Mouse (Mus musculus) intestine, embryonic 16.5 days (tissue): Measurements from ENCODE around the gene Grin2b. TPM values are rescaled to one million over a fixed set of nuclear protein-coding genes. Genes with fewer than 3 reads are reported as not detected.

Source experiments
- ATAC-seq: fragments of 200-750 bp; cut with Nextera tagmentation; 2 replicates; pipeline ENCODE4 v1.8.0; 2017; ENCODE audit warnings: moderate TSS enrichment, moderate library complexity
- H3K27ac ChIP-seq: fragments of 300-500 bp; sonication (generic); 2 replicates; pipeline ENCODE4 v1.5.1; 2014; ENCODE audit warnings: mild to moderate bottlenecking, low read length
- H3K27me3 ChIP-seq: fragments of 300-500 bp; sonication (generic); replicated peaks from 2 replicates; pipeline ENCODE4 v1.6.1; 2014; ENCODE audit warnings: low read length, control low read depth, mixed read lengths; ENCODE audit not compliant: control insufficient read depth, insufficient read depth
- H3K36me3 ChIP-seq: fragments of 300-500 bp; sonication (generic); 2 replicates; pipeline ENCODE4 v1.6.1; 2014; ENCODE audit warnings: low read length, control low read depth; ENCODE audit not compliant: control insufficient read depth, insufficient read depth
- H3K4me1 ChIP-seq: fragments of 300-500 bp; sonication (generic); 2 replicates; pipeline ENCODE4 v1.6.1; 2014; ENCODE audit warnings: low read length, control low read depth, mixed read lengths; ENCODE audit not compliant: control insufficient read depth, insufficient read depth
- H3K4me2 ChIP-seq: fragments of 300-500 bp; sonication (generic); 2 replicates; pipeline ENCODE4 v1.6.1; 2014; ENCODE audit warnings: low read depth, low read length, control low read depth
- H3K4me3 ChIP-seq: fragments of 300-500 bp; sonication (generic); 2 replicates; pipeline ENCODE4 v1.5.1; 2014; ENCODE audit warnings: mild to moderate bottlenecking, low read length
- H3K9ac ChIP-seq: fragments of 300-500 bp; sonication (generic); 2 replicates; pipeline ENCODE4 v1.6.1; 2014; ENCODE audit warnings: low read depth, low read length
- H3K9me3 ChIP-seq: fragments of 300-500 bp; sonication (generic); 2 replicates; pipeline ENCODE4 v1.6.1; 2016; ENCODE audit warnings: low read length, control low read depth; ENCODE audit not compliant: control insufficient read depth
- WGBS: fragments of 180-500 bp; shearing (Covaris S2); extraction: QIAGEN DNeasy Blood & Tissue Kit; methylation state at CpG from one replicate; pipeline ENCODE4 v1.1.7; 2014; 5-methylcytosine and 5-hydroxymethylcytosine counted together
- polyA plus RNA-seq: library from polyadenylated mRNA; unstranded; fragments of >200 nt; fragmentation: Nextera tagmentation; extraction: Ambion mirVana; gene quantifications from 2 replicates; pipeline ENCODE4 v1.2.1, GENCODE M21; 2015

Gene Grin2b
- polyA plus RNA-seq, 1 experiment from 2014 or later, result not detected

DNA sequence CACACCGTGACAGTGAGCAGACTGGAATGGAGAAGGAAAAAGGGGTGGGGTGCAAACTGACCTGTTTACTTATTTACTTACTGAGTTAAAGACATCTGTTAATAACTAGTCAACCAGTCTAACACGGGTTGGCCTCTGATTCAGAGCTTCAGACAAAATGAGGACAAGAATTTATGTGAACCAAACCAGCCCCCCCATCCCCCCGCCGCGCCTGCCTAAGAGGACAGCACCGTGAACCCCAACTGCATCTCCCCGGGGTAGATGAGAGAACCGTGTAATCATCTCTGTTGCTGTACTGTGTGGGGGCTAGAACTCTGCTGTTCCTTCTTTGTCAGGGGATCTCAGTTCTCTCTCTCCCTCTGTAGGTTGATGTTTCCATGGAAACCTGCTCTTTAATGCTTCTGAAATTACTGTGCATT lies 319.1 kb downstream of the Grin2b start:
- no peaks in the 10 kb centered on the region for H3K27me3 ChIP-seq
- no peaks in the 10 kb centered on the region for H3K36me3 ChIP-seq
- no peaks in the 10 kb centered on the region for H3K4me1 ChIP-seq
- H3K4me3 ChIP-seq, result no peak overlapping the region
- ATAC-seq, result no peak
- no peak overlapping the region for H3K4me2 ChIP-seq
- H3K9me3 ChIP-seq, result no peaks in the 10 kb centered on the region
- WGBS, result 70% methylated on average over 8 of the region's 8 CpGs
- H3K27ac ChIP-seq, result no peak overlapping the region
- no peak overlapping the region for H3K9ac ChIP-seq

GRCm38 (mm10) chr6:135843755-135844154 lies 329.6 kb downstream of the Grin2b start:
- H3K36me3 ChIP-seq, result no peaks in the 10 kb centered on the region
- WGBS, result 88% methylated on average over 3 of the region's 3 CpGs
- ATAC-seq, result no peak
- H3K4me2 ChIP-seq, result no peak overlapping the region
- H3K27me3 ChIP-seq, result no peaks in the 10 kb centered on the region
- no peak overlapping the region for H3K9ac ChIP-seq
- H3K27ac ChIP-seq, result no peak overlapping the region
- no peaks in the 10 kb centered on the region for H3K4me1 ChIP-seq
- no peaks in the 10 kb centered on the region for H3K9me3 ChIP-seq
- no peak overlapping the region for H3K4me3 ChIP-seq

DNA sequence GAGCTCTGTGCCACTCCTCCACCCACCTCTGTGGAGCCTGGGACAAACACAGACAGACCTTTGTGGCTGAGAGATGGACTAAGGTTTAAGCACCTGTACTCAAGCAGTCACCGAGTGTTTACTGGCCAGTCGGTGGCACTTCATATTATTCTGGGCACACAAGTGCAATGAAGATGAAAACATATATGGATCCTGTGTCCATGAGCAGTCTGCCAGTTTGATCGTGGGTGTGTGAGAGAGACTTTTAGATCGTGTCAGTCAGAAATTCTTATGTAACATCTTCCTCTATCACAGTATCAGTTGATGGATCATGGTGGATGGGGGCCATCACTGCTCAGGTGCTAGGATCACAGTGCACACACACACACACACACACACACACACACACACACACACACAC lies 337.0 kb downstream of the Grin2b start:
- no peak overlapping the region for H3K9ac ChIP-seq
- H3K27ac ChIP-seq, result no peak overlapping the region
- ATAC-seq, result no peak
- no peaks in the 10 kb centered on the region for H3K4me1 ChIP-seq
- 84% methylated on average over 4 of the region's 4 CpGs for WGBS
- no peaks in the 10 kb centered on the region for H3K27me3 ChIP-seq
- H3K36me3 ChIP-seq, result no peaks in the 10 kb centered on the region
- no peak overlapping the region for H3K4me2 ChIP-seq
- no peak overlapping the region for H3K4me3 ChIP-seq
- H3K9me3 ChIP-seq, result no peaks in the 10 kb centered on the region

GRCm38 (mm10) chr6:135833542-135833941 lies 339.8 kb downstream of the Grin2b start:
- Histone ChIP-seq H3K36me3 (no peaks in the 10 kb centered on the region), H3K9me3 (no peaks in the 10 kb centered on the region), H3K27ac (no peak overlapping the region), H3K4me2 (no peak overlapping the region), H3K4me1 (no peaks in the 10 kb centered on the region), H3K4me3 (no peak overlapping the region), H3K27me3 (no peaks in the 10 kb centered on the region), H3K9ac (no peak overlapping the region)
- WGBS, result 66% methylated on average over 5 of the region's 5 CpGs
- no peak for ATAC-seq

DNA sequence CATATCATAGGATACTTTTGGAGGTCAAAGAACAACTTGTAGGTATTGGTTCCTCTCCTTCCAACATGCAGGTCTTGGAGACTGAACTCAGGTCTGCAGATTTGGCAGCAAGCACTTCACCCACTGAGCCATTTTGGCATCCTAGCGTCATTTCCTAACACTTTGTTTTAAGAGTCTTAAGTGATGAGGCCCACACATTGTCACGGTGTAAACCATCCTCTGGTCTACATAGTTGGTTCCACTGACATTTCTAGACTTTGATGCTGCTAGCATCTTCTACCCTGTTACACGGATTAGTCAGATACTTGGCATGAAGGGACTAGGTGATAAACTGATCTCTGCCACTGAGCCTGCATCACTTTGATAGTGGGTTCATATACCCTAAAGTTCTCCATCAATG lies 341.3 kb downstream of the Grin2b start:
- Histone ChIP-seq H3K27me3 (no peaks in the 10 kb centered on the region), H3K9me3 (no peaks in the 10 kb centered on the region), H3K27ac (no peak overlapping the region), H3K9ac (no peak overlapping the region), H3K4me3 (no peak overlapping the region), H3K36me3 (no peaks in the 10 kb centered on the region), H3K4me2 (no peak overlapping the region), H3K4me1 (no peaks in the 10 kb centered on the region)
- WGBS, result 79% methylated on average over 3 of the region's 3 CpGs
- no peak for ATAC-seq

- WGBS, result 82% methylated on average over 1 of the region's 1 CpGs
- ATAC-seq, result no peak
- H3K27ac ChIP-seq, result no peak overlapping the region
Measured at GRCm38 (mm10) chr6:135831032-135831431, 342.3 kb downstream of the Grin2b start.

DNA sequence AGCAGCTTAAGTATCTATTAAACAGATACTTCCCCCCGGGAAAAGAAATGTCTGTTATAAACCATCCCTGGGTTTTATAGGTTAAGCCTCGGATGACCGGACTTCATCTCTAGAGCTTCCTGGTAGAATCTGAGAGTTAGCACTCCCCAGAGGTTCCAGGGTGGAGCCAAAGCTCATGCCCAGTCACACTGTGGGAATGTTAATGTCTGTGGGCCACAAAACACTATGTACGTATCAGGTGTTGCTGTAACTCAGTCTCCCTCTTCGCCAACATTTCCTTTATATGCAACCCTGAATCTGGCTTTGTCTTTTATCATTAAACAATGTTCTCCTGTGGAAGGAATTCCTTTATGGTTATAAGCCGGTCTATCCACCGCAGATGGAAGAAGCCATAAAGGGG lies 343.9 kb downstream of the Grin2b start:
- no peak overlapping the region for H3K27ac ChIP-seq
- H3K9ac ChIP-seq, result no peak overlapping the region
- no peak for ATAC-seq
- H3K4me3 ChIP-seq, result no peak overlapping the region
- H3K4me1 ChIP-seq, result no peaks in the 10 kb centered on the region
- 71% methylated on average over 7 of the region's 7 CpGs for WGBS
- H3K36me3 ChIP-seq, result no peaks in the 10 kb centered on the region
- H3K4me2 ChIP-seq, result no peak overlapping the region
- H3K9me3 ChIP-seq, result no peaks in the 10 kb centered on the region
- H3K27me3 ChIP-seq, result no peaks in the 10 kb centered on the region

More at GRCm38 (mm10) chr6:135831032-135831431, 342.3 kb downstream of the Grin2b start:
- no peaks in the 10 kb centered on the region for H3K36me3 ChIP-seq
- H3K4me3 ChIP-seq, result no peak overlapping the region
- no peaks in the 10 kb centered on the region for H3K27me3 ChIP-seq
- no peaks in the 10 kb centered on the region for H3K4me1 ChIP-seq
- no peak overlapping the region for H3K4me2 ChIP-seq
- no peak overlapping the region for H3K9ac ChIP-seq
- H3K9me3 ChIP-seq, result no peaks in the 10 kb centered on the region

- Histone ChIP-seq H3K27ac (no peak overlapping the region), H3K4me2 (no peak overlapping the region), H3K4me1 (no peaks in the 10 kb centered on the region), H3K4me3 (no peak overlapping the region), H3K9ac (no peak overlapping the region), H3K27me3 (no peaks in the 10 kb centered on the region), H3K36me3 (no peaks in the 10 kb centered on the region), H3K9me3 (no peaks in the 10 kb centered on the region)
- 45% methylated on average over 4 of the region's 4 CpGs for WGBS
- no peak for ATAC-seq
Measured at GRCm38 (mm10) chr6:135828976-135829375, 344.3 kb downstream of the Grin2b start.

DNA sequence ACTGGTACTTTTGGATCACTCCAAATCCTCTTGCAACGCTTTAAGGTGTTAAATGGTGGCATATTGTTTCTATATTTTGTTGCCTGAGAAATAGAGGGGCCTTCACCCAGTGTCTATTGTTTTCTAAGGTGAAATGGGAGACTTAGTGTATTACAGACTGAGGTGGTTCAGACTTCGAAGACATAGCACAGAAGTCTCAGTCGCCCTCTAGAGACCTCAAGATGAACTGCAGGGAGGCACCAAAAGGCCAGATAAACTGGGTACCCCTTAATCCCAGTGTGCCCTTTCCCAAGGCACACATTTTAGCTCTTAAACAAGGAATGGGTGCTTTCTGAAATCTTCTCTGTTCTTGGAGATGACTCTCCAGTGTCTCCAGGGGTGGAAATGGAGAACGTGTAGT lies 345.4 kb downstream of the Grin2b start:
- Histone ChIP-seq H3K27ac (no peak overlapping the region), H3K36me3 (no peaks in the 10 kb centered on the region), H3K27me3 (no peaks in the 10 kb centered on the region), H3K4me3 (no peak overlapping the region), H3K9me3 (no peaks in the 10 kb centered on the region), H3K4me1 (no peaks in the 10 kb centered on the region), H3K9ac (no peak overlapping the region), H3K4me2 (no peak overlapping the region)
- no peak for ATAC-seq
- 18% methylated on average over 4 of the region's 4 CpGs for WGBS

DNA sequence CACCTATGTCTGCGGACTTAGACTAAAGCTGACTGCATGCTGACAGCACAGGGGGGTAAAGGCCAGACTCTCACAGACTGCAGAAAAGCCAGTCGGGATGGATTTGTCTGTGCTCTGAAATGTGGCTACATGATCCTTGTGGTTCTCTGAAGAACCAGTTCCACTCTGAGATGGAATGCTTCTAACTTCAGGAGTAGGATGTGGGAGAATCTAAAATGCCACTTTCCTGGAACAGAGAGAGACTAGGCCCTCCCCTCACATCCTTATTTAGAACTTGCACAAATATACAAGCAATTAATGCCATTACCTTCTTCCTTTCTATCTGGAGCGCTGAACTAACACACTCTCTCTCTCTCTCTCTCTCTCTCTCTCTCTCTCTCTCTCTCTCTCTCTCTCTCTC lies 346.0 kb downstream of the Grin2b start:
- no peaks in the 10 kb centered on the region for H3K36me3 ChIP-seq
- H3K4me3 ChIP-seq, result no peak overlapping the region
- H3K9ac ChIP-seq, result no peak overlapping the region
- H3K4me2 ChIP-seq, result no peak overlapping the region
- 90% methylated on average over 3 of the region's 3 CpGs for WGBS
- H3K27ac ChIP-seq, result no peak overlapping the region
- H3K27me3 ChIP-seq, result no peaks in the 10 kb centered on the region
- H3K4me1 ChIP-seq, result no peaks in the 10 kb centered on the region
- H3K9me3 ChIP-seq, result no peaks in the 10 kb centered on the region
- ATAC-seq, result no peak
